Mouse (Mus musculus) MEL (cell line): ENCODE data around the gene Gm2696. TPM values are rescaled to one million over a fixed set of nuclear protein-coding genes. Genes with fewer than 3 reads are reported as not detected.
A peak's percentile ranks its signal among the peaks of the same experiment; 100 is the strongest.

Source experiments
- DNase-seq: peaks from one replicate; pipeline ENCODE4 v3.0.0; 2011; ENCODE audit warnings: low read depth, low spot score
- H3K27ac ChIP-seq: 2 replicates; pipeline ENCODE4 v1.5.1; 2012; ENCODE audit warnings: low read depth, mild to moderate bottlenecking, control low read depth, low read length, moderate library complexity; ENCODE audit not compliant: control insufficient read depth
- H3K27me3 ChIP-seq, 2 experiments: fragments of 150-350 bp in 1 of 2; sonication (generic) in 1 of 2; 2 replicates each; pipeline ENCODE4 v1.6.1; 2012; ENCODE audit warnings: low read length in 2 of 2, mild to moderate bottlenecking in 2 of 2, improper control_type of control experiment in 1 of 2, moderate library complexity in 1 of 2; ENCODE audit not compliant: insufficient read depth in 2 of 2, control insufficient read depth in 1 of 2
- H3K36me3 ChIP-seq, 2 experiments: 2 replicates each; pipeline ENCODE4 v1.6.1; 2012 to 2014; ENCODE audit warnings: low read length in 2 of 2, improper control_type of control experiment in 1 of 2, inconsistent platforms in 1 of 2, mild to moderate bottlenecking in 1 of 2; ENCODE audit not compliant: insufficient read depth in 2 of 2, control insufficient read depth in 1 of 2
- H3K4me1 ChIP-seq, 2 experiments: fragments of 150-350 bp in 1 of 2; sonication (generic) in 1 of 2; 2 replicates each; pipeline ENCODE4 v1.6.1; 2012; ENCODE audit warnings: low read length in 2 of 2, improper control_type of control experiment in 1 of 2, mild to moderate bottlenecking in 1 of 2; ENCODE audit not compliant: insufficient read depth in 2 of 2, control insufficient read depth in 1 of 2
- H3K4me3 ChIP-seq, 2 experiments: fragments of 150-350 bp in 1 of 2; sonication (generic) in 1 of 2; 2 replicates each; pipeline ENCODE4 v1.5.1; 2012; ENCODE audit warnings: low read depth in 2 of 2, low read length in 2 of 2, mild to moderate bottlenecking in 2 of 2, moderate library complexity in 2 of 2, control low read depth in 1 of 2, improper control_type of control experiment in 1 of 2; ENCODE audit not compliant: control insufficient read depth in 1 of 2, insufficient read depth in 1 of 2
- H3K79me2 ChIP-seq: 2 replicates; pipeline ENCODE4 v1.6.1; 2012; ENCODE audit warnings: mild to moderate bottlenecking, low read length, moderate library complexity; ENCODE audit not compliant: control insufficient read depth, poor library complexity, insufficient read depth
- H3K9ac ChIP-seq: 2 replicates; pipeline ENCODE4 v1.6.1; 2012; ENCODE audit warnings: low read depth, mild to moderate bottlenecking, control low read depth, low read length, moderate library complexity; ENCODE audit not compliant: control insufficient read depth, poor library complexity, severe bottlenecking
- H3K9me3 ChIP-seq: fragments of 150-350 bp; sonication (generic); replicated peaks from 2 replicates; pipeline ENCODE4 v1.6.1; 2012; ENCODE audit warnings: mild to moderate bottlenecking, low read length, improper control_type of control experiment, moderate library complexity; ENCODE audit not compliant: insufficient read depth
- BHLHE40 ChIP-seq: IDR thresholded peaks from 2 replicates; pipeline ENCODE4 v1.6.1; 2012; ENCODE audit warnings: low read depth, mild to moderate bottlenecking, inconsistent platforms, low read length, improper control_type of control experiment, borderline replicate concordance
- CTCF ChIP-seq, 3 experiments: IDR thresholded peaks in 2 of 3; conservative IDR thresholded peaks in 1 of 3; 2 replicates each; pipeline ENCODE4 v1.5.1; 2011 to 2012; ENCODE audit warnings: low read length in 3 of 3, low read depth in 2 of 3, mild to moderate bottlenecking in 2 of 3, improper control_type of control experiment in 1 of 3, inconsistent platforms in 1 of 3, mixed read lengths in 1 of 3, moderate library complexity in 1 of 3; ENCODE audit not compliant: control insufficient read depth in 1 of 3, insufficient read depth in 1 of 3, poor library complexity in 1 of 3, severe bottlenecking in 1 of 3
- E2F4 ChIP-seq: IDR thresholded peaks from 2 replicates; pipeline ENCODE4 v1.6.1; 2011; ENCODE audit warnings: low read depth, low read length, improper control_type of control experiment, borderline replicate concordance
- ELF1 ChIP-seq: IDR thresholded peaks from 2 replicates; pipeline ENCODE4 v1.6.1; 2014; ENCODE audit warnings: low read depth, mild to moderate bottlenecking, inconsistent platforms, low read length, improper control_type of control experiment, moderate library complexity
- EP300 ChIP-seq, 2 experiments: IDR thresholded peaks; 2 replicates each; pipeline ENCODE4 v1.6.1; 2011; ENCODE audit warnings: improper control_type of control experiment in 2 of 2, low read length in 2 of 2, low read depth in 1 of 2, mild to moderate bottlenecking in 1 of 2
- ETS1 ChIP-seq: IDR thresholded peaks from 2 replicates; pipeline ENCODE4 v1.6.1; 2012; ENCODE audit warnings: low read depth, mild to moderate bottlenecking, inconsistent platforms, low read length, improper control_type of control experiment, moderate library complexity
- GABPA ChIP-seq: IDR thresholded peaks from 2 replicates; pipeline ENCODE4 v1.6.1; 2012; ENCODE audit warnings: low read depth, mild to moderate bottlenecking, inconsistent platforms, low read length, improper control_type of control experiment, moderate library complexity
- GATA1 ChIP-seq: IDR thresholded peaks from 2 replicates; pipeline ENCODE4 v1.6.1; 2011; ENCODE audit warnings: low read depth, low read length, improper control_type of control experiment
- HCFC1 ChIP-seq: IDR thresholded peaks from 2 replicates; pipeline ENCODE4 v1.6.1; 2012; ENCODE audit warnings: low read depth, mild to moderate bottlenecking, inconsistent platforms, low read length, improper control_type of control experiment, moderate library complexity
- JUND ChIP-seq: IDR thresholded peaks from 2 replicates; pipeline ENCODE4 v1.6.1; 2011; ENCODE audit warnings: low read depth, mild to moderate bottlenecking, improper control_type of control experiment, low read length
- KAT2A ChIP-seq: conservative IDR thresholded peaks from 2 replicates; pipeline ENCODE4 v1.6.1; 2012; ENCODE audit warnings: low read depth, low read length, improper control_type of control experiment, inconsistent platforms
- MAFK ChIP-seq: IDR thresholded peaks from 2 replicates; pipeline ENCODE4 v1.6.1; 2011; ENCODE audit warnings: low read depth, mild to moderate bottlenecking, low read length, improper control_type of control experiment, borderline replicate concordance
- MAX ChIP-seq: IDR thresholded peaks from 2 replicates; pipeline ENCODE4 v1.6.1; 2011; ENCODE audit warnings: low read length, improper control_type of control experiment
- MAZ ChIP-seq: IDR thresholded peaks from 2 replicates; pipeline ENCODE4 v1.6.1; 2012; ENCODE audit warnings: low read depth, mild to moderate bottlenecking, inconsistent platforms, low read length, improper control_type of control experiment
- MEF2A ChIP-seq: IDR thresholded peaks from 2 replicates; pipeline ENCODE4 v1.6.1; 2014; ENCODE audit warnings: low read depth, mild to moderate bottlenecking, inconsistent platforms, low read length, improper control_type of control experiment; ENCODE audit not compliant: poor library complexity, insufficient replicate concordance, severe bottlenecking; ENCODE audit errors: extremely low read depth
- MXI1 ChIP-seq: IDR thresholded peaks from 2 replicates; pipeline ENCODE4 v1.6.1; 2011; ENCODE audit warnings: mild to moderate bottlenecking, low read depth, low read length, improper control_type of control experiment
- MYB ChIP-seq: IDR thresholded peaks from 2 replicates; pipeline ENCODE4 v1.6.1; 2011; ENCODE audit warnings: mild to moderate bottlenecking, low read depth, low read length, improper control_type of control experiment
- MYC ChIP-seq: IDR thresholded peaks from 2 replicates; pipeline ENCODE4 v1.6.1; 2011; ENCODE audit warnings: low read depth, mild to moderate bottlenecking, low read length, improper control_type of control experiment, moderate library complexity
- NELFE ChIP-seq: IDR thresholded peaks from 2 replicates; pipeline ENCODE4 v1.6.1; 2011; ENCODE audit warnings: low read depth, low read length, improper control_type of control experiment
- NRF1 ChIP-seq: IDR thresholded peaks from 2 replicates; pipeline ENCODE4 v1.6.1; 2014; ENCODE audit warnings: low read depth, mild to moderate bottlenecking, inconsistent platforms, low read length, improper control_type of control experiment, moderate library complexity; ENCODE audit not compliant: poor library complexity, insufficient read depth, severe bottlenecking
- POLR2A ChIP-seq, 2 experiments: IDR thresholded peaks; 2 replicates each; pipeline ENCODE4 v1.6.1; 2011 to 2012; ENCODE audit warnings: low read length in 2 of 2, mild to moderate bottlenecking in 2 of 2, control low read depth in 1 of 2, improper control_type of control experiment in 1 of 2, low read depth in 1 of 2, moderate library complexity in 1 of 2; ENCODE audit not compliant: control insufficient read depth in 1 of 2, insufficient read depth in 1 of 2, poor library complexity in 1 of 2
- POLR2AphosphoS2 ChIP-seq: IDR thresholded peaks from 2 replicates; pipeline ENCODE4 v1.6.1; 2011; ENCODE audit warnings: low read length, improper control_type of control experiment
- POLR2AphosphoS5 ChIP-seq: IDR thresholded peaks from 2 replicates; pipeline ENCODE4 v1.6.1; 2012; ENCODE audit warnings: low read depth, borderline replicate concordance, mild to moderate bottlenecking, inconsistent platforms, low read length, moderate library complexity, mixed read lengths
- RAD21 ChIP-seq: IDR thresholded peaks from 2 replicates; pipeline ENCODE4 v1.6.1; 2011; ENCODE audit warnings: mild to moderate bottlenecking, low read depth, low read length, improper control_type of control experiment
- RCOR1 ChIP-seq: IDR thresholded peaks from 2 replicates; pipeline ENCODE4 v1.6.1; 2012; ENCODE audit warnings: low read depth, mild to moderate bottlenecking, inconsistent platforms, low read length, improper control_type of control experiment
- SIN3A ChIP-seq: IDR thresholded peaks from 2 replicates; pipeline ENCODE4 v1.6.1; 2012; ENCODE audit warnings: low read length, improper control_type of control experiment, inconsistent platforms
- SMC3 ChIP-seq: IDR thresholded peaks from 2 replicates; pipeline ENCODE4 v1.6.1; 2011; ENCODE audit warnings: low read depth, low read length, improper control_type of control experiment
- TBP ChIP-seq: IDR thresholded peaks from 2 replicates; pipeline ENCODE4 v1.8.0; 2011; ENCODE audit warnings: low read depth, low read length, improper control_type of control experiment
- TCF12 ChIP-seq: IDR thresholded peaks from 2 replicates; pipeline ENCODE4 v1.6.1; 2014; ENCODE audit warnings: low read depth, mild to moderate bottlenecking, inconsistent platforms, low read length, improper control_type of control experiment, moderate library complexity
- UBTF ChIP-seq: IDR thresholded peaks from 2 replicates; pipeline ENCODE4 v1.6.1; 2012; ENCODE audit warnings: low read depth, mild to moderate bottlenecking, inconsistent platforms, low read length, improper control_type of control experiment, moderate library complexity, borderline replicate concordance; ENCODE audit not compliant: insufficient read depth
- USF1 ChIP-seq: IDR thresholded peaks from 2 replicates; pipeline ENCODE4 v1.6.1; 2014; ENCODE audit warnings: low read depth, mild to moderate bottlenecking, inconsistent platforms, low read length, improper control_type of control experiment, moderate library complexity
- USF2 ChIP-seq, 2 experiments: IDR thresholded peaks; 2 replicates each; pipeline ENCODE4 v1.6.1; 2011 to 2012; ENCODE audit warnings: improper control_type of control experiment in 2 of 2, low read length in 2 of 2, borderline replicate concordance in 1 of 2, inconsistent platforms in 1 of 2, low read depth in 1 of 2, mild to moderate bottlenecking in 1 of 2; ENCODE audit not compliant: insufficient read depth in 1 of 2
- ZC3H11A ChIP-seq: IDR thresholded peaks from 2 replicates; pipeline ENCODE4 v1.6.1; 2012; ENCODE audit warnings: low read depth, mild to moderate bottlenecking, inconsistent platforms, low read length, improper control_type of control experiment
- ZKSCAN1 ChIP-seq: IDR thresholded peaks from 2 replicates; pipeline ENCODE4 v1.6.1; 2012; ENCODE audit warnings: low read depth, mild to moderate bottlenecking, inconsistent platforms, low read length, improper control_type of control experiment, moderate library complexity
- ZMIZ1 ChIP-seq: IDR thresholded peaks from 2 replicates; pipeline ENCODE4 v1.6.1; 2012; ENCODE audit warnings: low read depth, mild to moderate bottlenecking, inconsistent platforms, low read length, improper control_type of control experiment, moderate library complexity
- ZNF384 ChIP-seq: IDR thresholded peaks from 2 replicates; pipeline ENCODE4 v1.6.1; 2012; ENCODE audit warnings: low read depth, mild to moderate bottlenecking, inconsistent platforms, low read length, improper control_type of control experiment
- polyA plus RNA-seq, 2 experiments: library from polyadenylated mRNA; stranded (reverse) in 1 of 2; unstranded in 1 of 2; fragments of >175 nt in 1 of 2; fragments of >200 nt in 1 of 2; gene quantifications; 2 replicates each; pipeline versions ENCODE4 v1.2.1 to v1.2.4; 2012; ENCODE audit warnings: low replicate concordance in 2 of 2, low read depth in 1 of 2; ENCODE audit not compliant: insufficient read length in 2 of 2, insufficient read depth in 1 of 2, missing spikeins in 1 of 2
- total RNA-seq: library from RNA; depleted of rRNA; stranded (reverse); fragments of 300-350 nt; gene quantifications from 2 replicates; pipeline ENCODE4 v1.2.3, GENCODE M21; 2012

The Gm2696 gene
- total and polyA plus RNA-seq, 3 experiments: not detected

GRCm38 (mm10) chr10:77864067-77864761 is 49.7 kb downstream of the Gm2696 start:
- Histone ChIP-seq H3K36me3 (no peaks in the 10 kb centered on the region), H3K9me3 (no peaks in the 10 kb centered on the region), H3K4me3 (peak overlapping the region; percentile 56 to 68), H3K79me2 (no peaks in the 10 kb centered on the region), H3K27ac (no peak overlapping the region), H3K4me1 (peaks cover 0 to 6% of the 10 kb centered on the region in 2 experiments; a peak in 1 of 4 replicates), H3K27me3 (peaks cover 0 to 5% of the 10 kb centered on the region in 2 experiments; a peak in 1 of 4 replicates), H3K9ac (peak overlapping the region; percentile 35)
- peak; percentile 97 for DNase-seq
- TF ChIP-seq RCOR1 (no peak), CTCF (IDR thresholded peaks at IDR 0.05 in 2 of 3, conservative IDR thresholded peaks at IDR 0.05 in 1 of 3; ENCODE audit: control insufficient read depth in 1 of 3, insufficient read depth in 1 of 3, low read depth in 2 of 3, low read length in 3 of 3, poor library complexity in 1 of 3, severe bottlenecking in 1 of 3) (peak in 1 of 3 experiments; percentile 20; a peak in 1 of 6 replicates), POLR2AphosphoS2 (no peak), USF1 (no peak), UBTF (no peak), E2F4 (no peak), TCF12 (no peak), ELF1 (peak; percentile 68), TBP (peak; percentile 56), JUND (no peak), ZNF384 (no peak), MYC (no peak), MAX (no peak), EP300 (IDR thresholded peaks at IDR 0.05; ENCODE audit: low read depth in 1 of 2, low read length in 2 of 2) (no peak), MAZ (no peak), POLR2A (IDR thresholded peaks at IDR 0.05; ENCODE audit: control insufficient read depth in 1 of 2, insufficient read depth in 1 of 2, low read depth in 1 of 2, low read length in 2 of 2, poor library complexity in 1 of 2) (peak; percentile 24 to 61; a peak in 2 of 4 replicates), NRF1 (0 out of 2 replicates have a peak, but pooled peaks have one; percentile 8), SIN3A (peak; percentile 57; the same call in 1 of the 2 replicates), USF2 (IDR thresholded peaks at IDR 0.05; ENCODE audit: borderline replicate concordance in 1 of 2, insufficient read depth in 1 of 2, low read depth in 1 of 2, low read length in 2 of 2) (no peak), MEF2A (no peak), BHLHE40 (no peak), ZKSCAN1 (no peak), MYB (no peak), POLR2AphosphoS5 (no peak), ETS1 (no peak), HCFC1 (0 out of 2 replicates have a peak, but pooled peaks have one; percentile 34), ZC3H11A (no peak), KAT2A (no peak), RAD21 (no peak), SMC3 (peak; percentile 25; the same call in 1 of the 2 replicates), MAFK (no peak), ZMIZ1 (no peak), GATA1 (no peak), GABPA (no peak), MXI1 (peak; percentile 62), NELFE (peak; percentile 46; the same call in 1 of the 2 replicates)
